ENCODE assay signal across 8 mouse cellular contexts in genomic region chr9:42898091-42898591, GRCm38 (mm10). TPM values are rescaled to one million over a fixed set of nuclear protein-coding genes. Genes with fewer than 3 reads are reported as not detected.
A peak's percentile ranks its signal among the peaks of the same experiment; 100 is the strongest.
DNase-seq lines count a peak whose midpoint lies in the region; ATAC-seq and TF ChIP-seq lines count a peak whose summit lies in the region.

No protein-coding gene starts in this region.

- no peaks in the 10 kb centered on the region for H3K9me3 ChIP-seq in hindbrain, postnatal 0 days (ENCODE audit: low read length)
- no peaks in the 10 kb centered on the region for H3K9me3 ChIP-seq in midbrain, embryonic 16.5 days (replicated peaks; ENCODE audit: control insufficient read depth, low read length, poor library complexity, severe bottlenecking)

- H3K27me3 ChIP-seq in hindbrain, postnatal 0 days (ENCODE audit: insufficient read depth, low read length): no peaks in the 10 kb centered on the region
- no peaks in the 10 kb centered on the region for H3K27me3 ChIP-seq in midbrain, embryonic 16.5 days (ENCODE audit: control insufficient read depth, insufficient read depth, low read depth, low read length)

- H3K4me1 ChIP-seq in hindbrain, postnatal 0 days (ENCODE audit: insufficient read depth, low read length): peaks cover 5% of the 10 kb centered on the region
- peaks cover 29% of the 10 kb centered on the region for H3K4me1 ChIP-seq in midbrain, embryonic 16.5 days (ENCODE audit: control insufficient read depth, insufficient read depth, low read length)

- peak overlapping the region; percentile 72 for H3K27ac ChIP-seq in hindbrain, postnatal 0 days
- H3K27ac ChIP-seq in midbrain, embryonic 16.5 days (ENCODE audit: low read length): peak overlapping the region; percentile 68

- DNase-seq in adrenal gland, adult 2 months: peak; percentile 14
- DNase-seq in adrenal gland, postnatal 14 days: no peak
- peak; percentile 21 for DNase-seq in ovary, postnatal 36 days (ENCODE audit: low spot score)
- DNase-seq in ovary, adult 18-20 months (ENCODE audit: low spot score): no peak
- DNase-seq in hindbrain, postnatal 0 days (ENCODE audit: low spot score): peak; percentile 57
- no peak for DNase-seq in thymus, adult 18-20 months

- no peaks in the 10 kb centered on the region for H3K36me3 ChIP-seq in hindbrain, postnatal 0 days (ENCODE audit: insufficient read depth, low read length)
- H3K36me3 ChIP-seq in midbrain, embryonic 16.5 days (ENCODE audit: control insufficient read depth, insufficient read depth, low read length): no peaks in the 10 kb centered on the region

- ATAC-seq in hindbrain, postnatal 0 days: peak; percentile 58
- ATAC-seq in midbrain, embryonic 16.5 days: peak; percentile 59
- ATAC-seq in granulocyte monocyte progenitor cell, adult 5-6 weeks (replicated peaks; ENCODE audit: poor library complexity, severe bottlenecking): no peak

- H3K9ac ChIP-seq in hindbrain, postnatal 0 days (replicated peaks; ENCODE audit: low read length): peak overlapping the region; percentile 58
- peak overlapping the region; percentile 71 for H3K9ac ChIP-seq in midbrain, embryonic 16.5 days (ENCODE audit: low read depth, low read length)

- H3K4me2 ChIP-seq in hindbrain, postnatal 0 days (ENCODE audit: low read depth, low read length): peak overlapping the region; percentile 94
- peak overlapping the region; percentile 94 for H3K4me2 ChIP-seq in midbrain, embryonic 16.5 days (ENCODE audit: low read length)

- no peak for TF ChIP-seq CTCF in hindbrain, postnatal 0 days (IDR thresholded peaks at IDR 0.05; ENCODE audit: low read depth)

- H3K4me3 ChIP-seq in hindbrain, postnatal 0 days (ENCODE audit: low read length): peak overlapping the region; percentile 53
- peak overlapping the region; percentile 51 for H3K4me3 ChIP-seq in midbrain, embryonic 16.5 days (ENCODE audit: low read depth, low read length)

- 7% methylated on average over 11 of the region's 11 CpGs for WGBS in hindbrain, postnatal 0 days
- 2% methylated on average over 11 of the region's 11 CpGs for WGBS in midbrain, embryonic 16.5 days

RNA-seq across cellular contexts. Expression of gene Grik4, which starts 46.2 kb away (rescaled TPM):
- 1 to 10 TPM; 1.2 to 2.5 TPM for total RNA-seq in adrenal gland, adult 2 months (2021)
- 1.3 and 1.6 TPM in 2 replicates for polyA plus RNA-seq in adrenal gland, adult 2 months (2012; rRNA removed)
- total RNA-seq in adrenal gland, postnatal 14 days (2021): 1.3 and 1.5 TPM in 2 replicates
- 14.8 and 18.2 TPM in 2 replicates for total RNA-seq in hindbrain, postnatal 0 days (2014; rRNA removed)
- polyA plus RNA-seq in hindbrain, postnatal 0 days (2015; fragmentation: Nextera tagmentation; extraction: Ambion mirVana): 8.9 and 9.4 TPM in 2 replicates
- polyA plus RNA-seq in midbrain, embryonic 16.5 days (2015; fragmentation: Nextera tagmentation; extraction: Ambion mirVana): 11.7 and 12.3 TPM in 2 replicates
- total RNA-seq in granulocyte monocyte progenitor cell, adult 5-6 weeks (2014; fragmentation: Nextera tagmentation): not detected in 2 replicates
- 0.72 TPM in 1 of 2 replicates, not detected in the other for total RNA-seq in granulocyte monocyte progenitor cell, adult 5-6 weeks (2017)

Comparison
In these comparisons a context has a peak if more than half of its experiments do, and no peak if none do; other contexts are left out.
1. DNase-seq: peak in adrenal gland, adult 2 months (single experiment), ovary, postnatal 36 days (single experiment) and hindbrain, postnatal 0 days (single experiment); none in adrenal gland, postnatal 14 days (single experiment), ovary, adult 18-20 months (single experiment) and thymus, adult 18-20 months (0 of 2).